20 mouse cellular contexts compared by ENCODE assay signal in genomic region chr7:144316224-144316623, GRCm38 (mm10).
DNase-seq lines count a peak whose midpoint lies in the region; ATAC-seq and TF ChIP-seq lines count a peak whose summit lies in the region.
"Had no signal": no experiment of that assay in that cellular context is flagged by ENCODE, and none has a peak within 500 bp of the region (broad histone marks: within the 10 kb centered on the region; RNA-seq: fewer than 3 reads in every experiment).

No protein-coding gene starts in this region.

- H3K27me3 ChIP-seq in hindbrain, embryonic 10.5 days (ENCODE audit: insufficient read depth, poor library complexity, severe bottlenecking) = no peaks in the 10 kb centered on the region
- H3K27me3 ChIP-seq in hindbrain, postnatal 0 days (ENCODE audit: insufficient read depth, low read length) = no peaks in the 10 kb centered on the region
- H3K27me3 ChIP-seq in midbrain, embryonic 14.5 days (ENCODE audit: control insufficient read depth, insufficient read depth, low read length) = no peaks in the 10 kb centered on the region
- H3K27me3 ChIP-seq in midbrain, embryonic 10.5 days (ENCODE audit: low read depth, poor library complexity, severe bottlenecking) = no peaks in the 10 kb centered on the region
- H3K27me3 ChIP-seq in midbrain, postnatal 0 days (ENCODE audit: insufficient read depth, low read length) = no peaks in the 10 kb centered on the region
- H3K27me3 ChIP-seq: hindbrain, embryonic 15.5 days; limb, embryonic 15.5 days; Patski had no signal

- TF ChIP-seq CTCF in hindbrain, postnatal 0 days (IDR thresholded peaks at IDR 0.05; ENCODE audit: low read depth) = no peak
- no peak for TF ChIP-seq CTCF in cortical plate, adult 2 months (IDR thresholded peaks at IDR 0.05; ENCODE audit: extremely low read depth, insufficient read depth, low read length)
- TF ChIP-seq CTCF in midbrain, postnatal 0 days (IDR thresholded peaks at IDR 0.05) = no peak

- DNase-seq in hindbrain, embryonic 10.5 days (ENCODE audit: low spot score) = no peak
- DNase-seq in hindbrain, postnatal 0 days (ENCODE audit: low spot score) = no peak
- no peak for DNase-seq in midbrain, embryonic 14.5 days
- no peak for DNase-seq in midbrain, embryonic 10.5 days (ENCODE audit: low spot score)
- no peak for DNase-seq in midbrain, postnatal 0 days (ENCODE audit: low spot score)
- DNase-seq in urinary bladder, adult 2 months (ENCODE audit: low spot score) = no peak
- DNase-seq: adrenal gland, postnatal 36 days; B cell, adult 2 months; cerebellum, adult 11 months; gastrocnemius, postnatal 36 days; kidney, adult 9 months; kidney, postnatal 14 days; lung, embryonic 14.5 days had no signal

- no peak overlapping the region for H3K4me2 ChIP-seq in hindbrain, postnatal 0 days (ENCODE audit: low read depth, low read length)
- no peak overlapping the region for H3K4me2 ChIP-seq in midbrain, embryonic 14.5 days (ENCODE audit: low read length)
- H3K4me2 ChIP-seq in midbrain, postnatal 0 days (ENCODE audit: low read depth, low read length, poor library complexity, severe bottlenecking) = no peak overlapping the region
- H3K4me2 ChIP-seq: hindbrain, embryonic 15.5 days; limb, embryonic 15.5 days; lung, embryonic 14.5 days had no signal

- TF ChIP-seq POLR2A in cortical plate, adult 2 months (IDR thresholded peaks at IDR 0.05; ENCODE audit: extremely low read depth, insufficient read depth, low read length) = no peak

- ATAC-seq in hindbrain, postnatal 0 days = no peak
- ATAC-seq in midbrain, embryonic 14.5 days (ENCODE audit: low FRiP score, low TSS enrichment) = no peak
- no peak for ATAC-seq in midbrain, postnatal 0 days (ENCODE audit: low FRiP score)
- ATAC-seq: intestine, embryonic 16.5 days; Patski had no signal

- peaks cover 16% of the 10 kb centered on the region for H3K4me1 ChIP-seq in hindbrain, embryonic 10.5 days (replicated peaks)
- H3K4me1 ChIP-seq in hindbrain, postnatal 0 days (ENCODE audit: insufficient read depth, low read length) = peaks cover 13% of the 10 kb centered on the region
- H3K4me1 ChIP-seq in midbrain, embryonic 14.5 days (ENCODE audit: control insufficient read depth, insufficient read depth, low read length) = peaks cover 10% of the 10 kb centered on the region
- peaks cover 15% of the 10 kb centered on the region for H3K4me1 ChIP-seq in midbrain, embryonic 10.5 days
- peaks cover 26% of the 10 kb centered on the region for H3K4me1 ChIP-seq in cortical plate, adult 2 months (ENCODE audit: control insufficient read depth, insufficient read depth, low read length)
- peaks cover 4% of the 10 kb centered on the region; the same call in 1 of the 2 replicates for H3K4me1 ChIP-seq in midbrain, postnatal 0 days (ENCODE audit: insufficient read depth, low read length)
- H3K4me1 ChIP-seq: limb, embryonic 15.5 days had no signal

- peak overlapping the region; percentile 56 for H3K27ac ChIP-seq in hindbrain, embryonic 10.5 days
- H3K27ac ChIP-seq in hindbrain, postnatal 0 days = no peak overlapping the region
- 0 out of 2 replicates have a peak overlapping the region, but pooled peaks have one; percentile 45 for H3K27ac ChIP-seq in midbrain, embryonic 14.5 days (replicated peaks; ENCODE audit: low read depth, low read length)
- no peak overlapping the region for H3K27ac ChIP-seq in midbrain, embryonic 10.5 days (replicated peaks)
- H3K27ac ChIP-seq in cortical plate, adult 2 months (ENCODE audit: insufficient read depth, low read length) = peak overlapping the region; percentile 40
- H3K27ac ChIP-seq in midbrain, postnatal 0 days (ENCODE audit: low read depth, low read length) = no peak overlapping the region
- H3K27ac ChIP-seq: hindbrain, embryonic 15.5 days; limb, embryonic 15.5 days; liver, embryonic 14.5 days had no signal

- H3K9me3 ChIP-seq in hindbrain, embryonic 10.5 days = no peaks in the 10 kb centered on the region
- H3K9me3 ChIP-seq in hindbrain, postnatal 0 days (ENCODE audit: low read length) = no peaks in the 10 kb centered on the region
- H3K9me3 ChIP-seq in midbrain, embryonic 14.5 days (ENCODE audit: control insufficient read depth, low read length) = no peaks in the 10 kb centered on the region
- H3K9me3 ChIP-seq in midbrain, embryonic 10.5 days (replicated peaks) = no peaks in the 10 kb centered on the region
- H3K9me3 ChIP-seq in midbrain, postnatal 0 days (ENCODE audit: low read length) = no peaks in the 10 kb centered on the region
- H3K9me3 ChIP-seq: G1E; hindbrain, embryonic 15.5 days; limb, embryonic 15.5 days had no signal

- H3K9ac ChIP-seq in hindbrain, postnatal 0 days (replicated peaks; ENCODE audit: low read length) = no peak overlapping the region
- 0 out of 2 replicates have a peak overlapping the region, but pooled peaks have one; percentile 14 for H3K9ac ChIP-seq in midbrain, embryonic 14.5 days (replicated peaks; ENCODE audit: low read length)
- peak overlapping the region; percentile 36; the same call in 1 of the 2 replicates for H3K9ac ChIP-seq in midbrain, postnatal 0 days (replicated peaks; ENCODE audit: low read length, poor library complexity, severe bottlenecking)
- H3K9ac ChIP-seq: hindbrain, embryonic 15.5 days; limb, embryonic 15.5 days; liver, embryonic 14.5 days; lung, embryonic 14.5 days had no signal

- WGBS in hindbrain, embryonic 10.5 days = 88% methylated on average over 6 of the region's 6 CpGs
- WGBS in hindbrain, postnatal 0 days = 89% methylated on average over 6 of the region's 6 CpGs
- 90% methylated on average over 6 of the region's 6 CpGs for WGBS in midbrain, embryonic 14.5 days
- WGBS in midbrain, embryonic 10.5 days = 85% methylated on average over 6 of the region's 6 CpGs
- 90% methylated on average over 6 of the region's 6 CpGs for WGBS in midbrain, postnatal 0 days

- no peak overlapping the region for H3K4me3 ChIP-seq in hindbrain, embryonic 10.5 days
- H3K4me3 ChIP-seq in hindbrain, postnatal 0 days (ENCODE audit: low read length) = no peak overlapping the region
- H3K4me3 ChIP-seq in midbrain, embryonic 14.5 days (replicated peaks; ENCODE audit: low read depth, low read length) = no peak overlapping the region
- no peak overlapping the region for H3K4me3 ChIP-seq in midbrain, embryonic 10.5 days
- H3K4me3 ChIP-seq in cortical plate, adult 2 months (ENCODE audit: insufficient read depth, low read length) = no peak overlapping the region
- H3K4me3 ChIP-seq in midbrain, postnatal 0 days (ENCODE audit: low read depth, low read length) = no peak overlapping the region
- H3K4me3 ChIP-seq: hindbrain, embryonic 15.5 days; limb, embryonic 15.5 days had no signal

- no peaks in the 10 kb centered on the region for H3K36me3 ChIP-seq in hindbrain, embryonic 10.5 days
- no peaks in the 10 kb centered on the region for H3K36me3 ChIP-seq in hindbrain, postnatal 0 days (ENCODE audit: insufficient read depth, low read length)
- no peaks in the 10 kb centered on the region for H3K36me3 ChIP-seq in midbrain, embryonic 14.5 days (ENCODE audit: control insufficient read depth, insufficient read depth, low read length)
- no peaks in the 10 kb centered on the region for H3K36me3 ChIP-seq in midbrain, embryonic 10.5 days
- no peaks in the 10 kb centered on the region for H3K36me3 ChIP-seq in midbrain, postnatal 0 days (ENCODE audit: insufficient read depth, low read length)
- H3K36me3 ChIP-seq: G1E; hindbrain, embryonic 15.5 days; limb, embryonic 15.5 days had no signal

Comparison
In these comparisons a context has a peak if more than half of its experiments do, and no peak if none do; other contexts are left out.
1. H3K27ac ChIP-seq: peak in hindbrain, embryonic 10.5 days (single experiment), midbrain, embryonic 14.5 days (single experiment) and cortical plate, adult 2 months (single experiment); none in hindbrain, postnatal 0 days (single experiment), midbrain, embryonic 10.5 days (single experiment) and midbrain, postnatal 0 days (single experiment).